Mouse (Mus musculus) spleen, adult 12 weeks (tissue): ENCODE measurements around the gene Anapc15.
"Not testable (repeated sequence)": the region's sequence is repeated elsewhere in the genome, so short reads cannot be mapped to it uniquely, and the experiment has no call there.

ENCODE experiments used
- DNase-seq: peaks from one replicate; pipeline ENCODE4 v3.0.0; 2022; ENCODE audit warnings: low spot score

The Anapc15 gene

DNA sequence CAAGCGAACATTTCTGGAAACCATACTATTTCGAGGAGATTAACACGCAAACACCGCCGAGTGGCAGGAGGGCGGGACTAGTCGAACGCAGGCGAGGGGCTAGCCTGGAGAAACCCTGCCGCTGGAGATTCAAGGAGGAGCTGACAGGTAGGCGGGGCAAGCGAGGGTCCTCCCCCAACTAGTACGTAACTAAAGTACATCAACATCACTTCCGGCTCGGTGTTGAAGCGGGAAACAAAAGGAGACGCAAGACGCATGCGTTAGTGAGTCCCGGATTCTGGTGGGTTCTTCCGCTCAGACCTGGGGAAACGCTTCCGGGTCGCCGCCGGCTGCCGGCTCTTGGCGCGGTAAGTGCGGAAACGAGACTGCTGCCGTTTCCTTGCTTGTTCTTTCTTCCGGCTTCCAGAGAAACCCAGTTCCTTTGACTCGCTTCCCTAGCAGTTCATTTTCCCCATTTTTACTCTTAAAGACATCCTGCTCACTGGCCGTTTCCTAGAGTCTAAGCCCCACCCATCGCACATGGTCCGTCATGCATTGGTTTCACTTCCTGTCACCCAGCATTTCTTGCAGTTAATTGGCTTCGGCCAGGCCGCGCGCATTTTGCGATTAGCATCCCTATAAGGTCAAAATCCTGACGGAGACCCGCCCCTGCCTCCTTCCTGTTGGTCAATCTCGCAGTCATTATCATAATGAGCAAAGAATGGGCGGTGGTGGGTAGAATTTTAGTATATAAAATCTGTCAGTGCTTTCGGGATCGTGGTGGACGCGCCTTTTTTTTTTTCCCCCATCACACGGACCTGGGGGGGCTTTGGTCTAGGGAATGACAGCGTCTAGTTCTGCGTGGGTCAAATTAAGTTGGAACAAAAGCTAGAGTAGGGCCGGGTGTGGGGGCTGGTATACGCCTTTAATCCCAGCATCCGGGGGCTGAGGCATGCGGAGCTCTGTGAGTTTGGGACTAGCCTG, 32.9 kb downstream of the Anapc15 start:
- DNase-seq: peak; percentile 92

DNA sequence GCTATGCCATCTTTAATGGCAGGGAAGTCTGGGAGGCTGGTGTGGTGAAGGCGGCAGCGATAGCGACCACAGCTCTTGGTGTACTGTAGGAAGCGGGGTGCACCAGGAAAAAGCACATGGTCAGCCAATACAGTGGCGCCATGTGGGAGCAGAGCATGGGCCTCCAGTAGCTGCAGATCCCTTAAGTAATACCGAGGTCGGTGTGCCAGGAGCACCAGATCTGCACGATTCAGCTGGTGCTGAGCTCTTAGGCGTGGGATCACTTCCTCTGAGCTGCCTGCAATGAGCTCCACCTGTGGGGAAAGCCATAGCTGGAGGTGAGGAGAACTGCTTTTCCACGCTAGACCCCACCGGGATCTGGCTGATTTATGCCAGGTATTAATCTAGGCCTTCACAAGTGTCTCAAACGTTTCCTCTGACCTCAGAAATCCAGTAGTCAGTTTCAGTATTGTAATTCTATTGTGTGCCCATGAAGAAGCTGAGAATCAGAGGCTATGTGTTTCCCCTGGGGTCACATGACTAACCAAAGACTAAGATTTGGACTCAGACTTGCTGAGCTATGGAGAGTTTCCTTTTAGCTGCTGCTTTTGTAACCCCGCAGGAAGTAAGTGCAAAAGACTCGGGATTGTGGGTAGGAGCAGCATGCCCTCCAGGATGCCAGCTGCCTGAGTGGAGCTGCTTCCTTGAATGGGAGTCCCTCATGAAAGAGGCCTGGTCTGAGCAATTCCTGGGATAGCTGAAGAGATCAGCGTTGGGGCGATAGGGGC, 37.0 kb downstream of the Anapc15 start:
- no peak for DNase-seq

DNA sequence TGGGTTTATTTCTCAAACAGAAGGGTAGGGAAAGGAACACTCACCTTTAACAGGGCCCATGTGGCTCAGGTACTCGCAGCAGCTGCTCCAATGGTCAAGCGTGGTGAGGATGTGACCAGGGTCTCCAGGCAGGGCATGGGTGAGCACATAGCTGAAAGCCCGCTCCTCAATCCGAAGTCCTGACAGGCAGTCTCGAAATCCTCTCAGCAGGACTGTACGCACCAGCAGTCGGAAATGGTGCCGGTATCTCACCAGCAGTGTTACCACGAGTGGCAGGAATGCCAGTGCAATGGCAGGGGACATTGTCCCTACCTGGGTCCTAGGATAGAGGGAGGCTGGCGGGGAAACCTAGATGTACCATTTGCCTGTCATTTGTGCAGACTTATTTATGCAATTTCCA, 38.5 kb downstream of the Anapc15 start:
- no peak for DNase-seq

GRCm38 (mm10) chr7:101902846-101903245, 39.3 kb downstream of the Anapc15 start:
- no peak for DNase-seq

DNA sequence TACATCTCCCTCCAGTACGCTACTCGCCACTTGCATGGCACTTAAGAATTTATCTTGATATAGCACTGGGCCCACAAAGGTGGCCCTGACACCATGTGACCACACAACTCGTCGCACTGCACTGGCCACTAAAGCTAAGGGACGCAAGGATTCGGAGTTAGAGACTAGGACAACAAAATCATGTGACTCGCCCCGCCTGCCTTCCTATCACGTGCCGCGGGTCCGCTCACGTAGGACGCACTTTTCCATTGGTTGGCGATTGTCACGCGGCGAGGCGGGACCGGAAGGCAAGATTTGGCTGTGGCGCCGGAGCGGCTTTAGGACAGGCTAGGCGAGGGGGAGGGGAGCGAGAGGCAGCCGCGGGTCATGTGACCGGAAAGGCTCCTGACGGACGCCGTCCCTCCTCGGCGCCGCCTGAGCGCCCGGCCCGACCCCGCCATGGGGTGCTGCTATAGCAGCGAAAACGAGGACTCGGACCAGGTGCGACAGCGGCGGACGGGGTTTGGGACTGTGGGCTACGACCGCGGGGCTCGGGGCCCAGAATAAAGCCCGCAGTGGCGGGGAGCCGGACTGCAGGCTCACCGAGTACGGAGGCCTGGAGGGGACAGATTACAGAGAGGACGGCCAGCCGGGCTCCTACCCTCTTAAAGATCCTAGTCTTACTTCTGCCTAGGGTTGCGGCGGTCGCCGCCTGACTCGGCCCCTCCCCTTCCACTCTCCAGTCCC, 42.2 kb downstream of the Anapc15 start, which contains the start of gene Lamtor1:
Gene Lamtor1 (plus strand): TSS at position 344 of the 726 bp plus-strand sequence.
- DNase-seq: peak; percentile 99

GRCm38 (mm10) chr7:101906287-101906681, 42.8 kb downstream of the Anapc15 start, which contains the start of gene Tomt:
TSS of gene Tomt (minus strand) at chr7:101906359.
- DNase-seq: no peak

DNA sequence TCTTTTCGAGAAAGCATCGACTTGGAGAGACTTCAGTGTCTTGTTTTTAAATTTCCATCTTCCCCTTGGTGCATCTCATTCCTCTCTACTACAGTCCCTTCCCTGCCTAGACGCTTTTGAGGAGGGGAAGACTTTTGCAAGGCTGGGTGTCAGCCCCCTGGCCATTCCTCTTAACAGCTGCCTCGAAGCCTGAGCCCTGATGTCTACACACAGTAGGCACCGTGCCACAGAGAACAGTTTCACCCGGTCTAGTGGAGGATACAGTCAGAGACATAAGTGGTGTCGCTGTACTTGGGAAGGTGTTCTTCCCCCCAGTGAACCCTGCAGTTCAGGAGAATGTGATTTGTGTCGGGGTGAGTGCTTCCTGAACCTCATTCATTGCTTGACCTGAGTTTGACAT, 43.2 kb downstream of the Anapc15 start:
- no peak for DNase-seq

DNA sequence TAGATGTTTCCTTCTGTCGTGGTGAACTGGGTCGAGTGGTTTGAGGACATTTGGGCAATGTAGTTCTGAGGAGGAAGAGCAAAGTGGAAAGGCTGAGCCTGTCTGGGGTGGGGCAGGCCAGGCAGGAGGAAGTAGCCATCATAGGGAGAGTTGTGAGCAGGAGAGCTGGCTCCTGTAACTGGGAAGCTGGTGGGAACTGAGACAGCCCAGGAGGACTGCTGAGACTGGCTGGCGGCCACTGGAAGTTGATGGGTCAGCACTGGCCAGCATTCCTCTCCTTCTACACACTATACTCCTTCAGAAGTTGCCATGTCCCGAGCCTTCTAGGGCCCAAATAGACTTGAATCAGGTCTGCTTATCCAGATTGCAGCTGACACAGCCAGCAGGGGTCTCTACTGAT, 44.9 kb downstream of the Anapc15 start:
- DNase-seq: no peak

- no peak for DNase-seq
Observed at GRCm38 (mm10) chr7:101910138-101910537, 46.6 kb downstream of the Anapc15 start.

DNA sequence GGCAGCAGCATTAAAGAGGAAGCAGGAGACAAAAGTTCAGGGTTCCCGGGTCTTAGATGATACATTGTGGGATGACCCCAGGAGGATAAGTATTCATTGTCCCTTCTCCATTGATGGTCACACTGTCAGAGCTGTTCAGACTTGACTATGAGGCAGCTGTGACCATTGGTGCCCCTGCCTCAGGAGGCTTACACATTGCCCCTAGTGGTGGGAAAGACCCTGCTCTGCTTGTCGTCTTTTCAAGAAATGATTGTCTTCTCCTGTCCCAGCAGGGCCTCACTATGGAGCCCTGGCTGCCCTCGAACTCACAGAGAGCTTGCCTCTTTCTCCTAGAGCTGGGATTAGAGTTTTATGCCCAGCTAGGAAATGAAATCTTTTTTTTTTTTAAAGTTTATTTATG, 48.5 kb downstream of the Anapc15 start:
- no peak for DNase-seq

GRCm38 (mm10) chr7:101918071-101918470, 54.6 kb downstream of the Anapc15 start:
- DNase-seq: peak; percentile 46

DNA sequence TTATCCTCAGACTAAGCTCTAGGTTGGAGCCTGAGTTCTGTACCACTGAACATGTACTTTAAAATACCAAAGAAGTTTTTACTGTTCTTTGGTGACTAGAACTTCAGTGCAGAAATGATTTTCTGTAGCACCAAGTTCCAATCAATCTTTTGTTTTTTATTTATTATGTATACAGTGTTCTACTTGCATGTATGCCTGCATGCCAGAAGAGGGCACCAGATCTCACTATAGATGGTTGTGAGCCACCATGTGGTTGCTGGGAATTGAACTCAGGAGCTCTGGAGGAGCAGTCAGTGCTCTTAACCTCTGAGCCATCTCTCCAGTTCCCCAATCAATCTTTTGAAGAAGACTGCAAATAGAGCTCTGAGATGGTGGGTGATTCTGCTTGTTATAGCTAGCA, 62.4 kb downstream of the Anapc15 start:
- DNase-seq: not testable (repeated sequence)

GRCm38 (mm10) chr7:101928093-101928492, 64.6 kb downstream of the Anapc15 start:
- DNase-seq: no peak

DNA sequence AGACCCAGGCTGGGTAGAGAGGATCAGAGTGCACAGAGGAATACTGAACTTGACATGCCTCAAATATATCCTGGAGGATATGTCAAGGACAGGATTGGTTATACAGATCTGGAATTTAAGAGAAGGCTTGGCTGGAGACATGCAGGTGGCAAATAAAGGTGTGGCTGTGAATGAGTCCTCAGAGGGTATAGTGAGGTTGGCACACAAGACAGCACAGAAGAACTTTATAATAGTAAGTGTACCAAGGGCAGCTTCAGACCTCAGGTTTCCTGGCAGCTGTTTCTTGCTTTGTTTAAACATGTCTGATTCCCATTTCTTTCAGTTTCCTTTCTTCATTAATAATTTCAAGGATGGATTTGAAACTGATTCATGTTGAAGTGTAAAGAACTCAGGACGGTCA, 69.0 kb downstream of the Anapc15 start:
- DNase-seq: no peak

DNA sequence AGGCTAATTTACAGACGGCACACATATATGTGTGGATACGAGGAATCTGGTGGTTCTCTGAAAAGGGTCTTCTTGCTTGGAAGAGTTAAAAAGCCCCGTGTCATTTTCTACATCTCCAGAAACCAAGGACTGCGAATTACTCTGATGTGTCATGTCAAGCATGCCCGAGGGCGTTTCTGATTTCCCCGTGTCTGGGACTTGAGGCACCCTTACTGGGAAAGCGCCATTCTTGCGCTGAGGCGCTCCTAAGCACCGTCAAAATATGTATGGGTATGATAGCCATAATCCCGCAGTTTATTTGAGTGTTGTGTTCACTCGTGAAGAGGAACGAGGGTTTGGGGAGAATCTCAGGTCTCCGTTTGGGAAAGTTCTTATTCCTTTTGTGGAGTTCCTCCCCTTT, 69.8 kb downstream of the Anapc15 start:
- no peak for DNase-seq

GRCm38 (mm10) chr7:101933751-101934240, 70.3 kb downstream of the Anapc15 start, which contains the start of the genes Lrrc51 and Numa1:
TSS of gene Lrrc51 (minus strand) at chr7:101933895.
TSS of gene Numa1 (plus strand) at chr7:101934111.
- DNase-seq: peak; percentile 94

GRCm38 (mm10) chr7:101935957-101936356, 72.4 kb downstream of the Anapc15 start:
- DNase-seq: no peak

- DNase-seq: no peak
Observed at GRCm38 (mm10) chr7:101936996-101937395, 73.5 kb downstream of the Anapc15 start.

- no peak for DNase-seq
Observed at GRCm38 (mm10) chr7:101937569-101937968, 74.1 kb downstream of the Anapc15 start.

- no peak for DNase-seq
Observed at GRCm38 (mm10) chr7:101938348-101938747, 74.8 kb downstream of the Anapc15 start.

DNA sequence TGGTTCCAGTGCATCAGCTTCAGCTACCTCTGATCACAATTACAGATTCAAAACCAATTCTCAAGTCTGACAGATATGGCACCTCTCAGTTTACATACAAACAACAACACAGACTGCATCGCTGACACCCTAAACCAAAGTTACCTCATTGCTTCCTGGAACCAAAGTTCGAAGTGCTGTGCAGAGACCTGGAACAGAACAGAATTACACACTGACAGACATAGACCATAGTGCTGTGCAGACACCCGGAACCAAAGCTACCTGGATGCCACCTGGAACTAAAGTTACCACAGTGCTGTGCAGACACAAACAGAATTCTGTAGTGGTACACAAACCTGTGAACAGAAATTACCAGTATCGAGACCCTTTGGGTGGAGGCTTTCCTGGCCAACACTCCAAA, 76.2 kb downstream of the Anapc15 start:
- no peak for DNase-seq

DNA sequence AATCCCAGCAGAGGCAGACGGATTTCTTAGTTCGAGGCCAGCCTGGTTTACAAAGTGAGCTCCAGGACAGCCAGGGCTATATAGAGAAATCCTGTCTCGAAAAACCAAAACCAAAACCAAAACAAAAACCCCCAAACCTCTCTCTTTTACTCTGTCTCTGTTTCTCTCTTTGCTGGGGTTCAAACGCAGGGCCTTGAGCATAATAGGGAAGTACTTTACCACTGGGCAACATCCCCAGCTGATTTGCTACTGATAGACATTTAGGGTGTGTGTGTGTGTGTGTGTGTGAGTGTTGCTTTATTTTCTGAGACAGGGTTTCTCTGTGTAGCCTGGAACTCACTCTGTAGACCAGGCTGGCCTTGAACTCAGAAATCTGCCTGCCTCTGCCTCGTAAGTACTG, 85.5 kb downstream of the Anapc15 start:
- DNase-seq: not testable (repeated sequence)
